Mouse (Mus musculus): ENCODE measurements at regions not wholly inside any gene's neighbourhood (a gene's known extent, or its start where the extent isn't known, plus 50 kb on each side); places are given as distances from the start of the nearest gene placed in this dataset.

DNA sequence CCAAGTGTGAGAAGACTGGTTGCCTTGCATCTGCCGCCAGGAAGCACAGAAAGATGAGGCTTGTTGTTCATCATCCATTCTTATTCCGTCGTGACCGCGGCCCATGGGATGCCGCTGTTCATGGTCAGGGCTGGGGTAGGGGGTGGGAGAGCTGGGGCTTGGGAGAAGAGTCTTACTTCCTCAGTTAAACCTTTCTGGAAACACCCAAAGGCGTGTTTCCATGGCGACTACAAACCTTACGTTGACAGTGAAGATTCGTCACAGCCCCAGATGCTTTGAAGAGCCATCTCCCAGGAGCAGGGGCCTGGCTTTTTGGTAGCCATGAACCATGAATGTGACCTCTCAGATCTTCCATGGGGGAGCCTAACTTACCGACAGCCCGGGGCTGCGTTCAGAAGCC, 114.6 kb upstream of the Lrfn2 start:
- Histone ChIP-seq H3K9me3 (ENCODE audit: low read length) (no peaks in the 10 kb centered on the region), H3K4me3 (ENCODE audit: low read length) (no peak overlapping the region), H3K4me1 (ENCODE audit: insufficient read depth, low read length) (no peaks in the 10 kb centered on the region), H3K9ac (replicated peaks; ENCODE audit: low read length) (no peak overlapping the region), H3K27me3 (ENCODE audit: insufficient read depth, low read length) (no peaks in the 10 kb centered on the region), H3K4me2 (ENCODE audit: low read depth, low read length) (no peak overlapping the region), H3K36me3 (ENCODE audit: insufficient read depth, low read length) (no peaks in the 10 kb centered on the region), H3K27ac (no peak overlapping the region)
- 65% methylated on average over 13 of the region's 13 CpGs for whole genome bisulfite sequencing
- TF ChIP-seq CTCF (IDR thresholded peaks at IDR 0.05; ENCODE audit: low read depth) = no peak
- no peak for ATAC-seq
- no peak for DNase-seq (ENCODE audit: low spot score)

DNA sequence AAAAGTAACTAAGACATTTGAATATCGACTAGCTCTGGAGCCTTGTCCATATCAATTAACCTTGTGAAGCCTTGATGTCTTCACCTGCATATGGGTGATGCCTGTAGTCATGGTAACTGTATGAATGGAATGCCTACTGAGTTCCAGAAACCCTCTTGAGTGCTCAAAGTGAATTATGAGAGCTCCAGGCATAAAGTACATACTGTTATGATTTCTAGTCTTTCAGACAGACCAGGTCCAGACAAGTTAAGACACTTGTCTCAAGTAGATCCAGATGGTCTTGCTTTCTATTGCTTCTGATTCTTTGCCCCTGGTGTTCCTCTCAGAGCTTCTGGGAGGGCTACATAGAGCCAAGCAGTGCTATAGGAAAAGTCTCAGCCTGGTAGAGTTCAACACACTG, 112.5 kb upstream of the Lrfn2 start:
- Histone ChIP-seq H3K27ac (no peak overlapping the region), H3K4me1 (ENCODE audit: insufficient read depth, low read length) (no peaks in the 10 kb centered on the region; the same call in 1 of the 2 replicates), H3K4me3 (ENCODE audit: low read length) (no peak overlapping the region), H3K4me2 (ENCODE audit: low read depth, low read length) (no peak overlapping the region), H3K9ac (replicated peaks; ENCODE audit: low read length) (no peak overlapping the region), H3K9me3 (ENCODE audit: low read length) (no peaks in the 10 kb centered on the region), H3K36me3 (ENCODE audit: insufficient read depth, low read length) (no peaks in the 10 kb centered on the region), H3K27me3 (ENCODE audit: insufficient read depth, low read length) (no peaks in the 10 kb centered on the region)
- TF ChIP-seq CTCF (IDR thresholded peaks at IDR 0.05; ENCODE audit: low read depth) = no peak
- no peak for ATAC-seq
- no peak for DNase-seq (ENCODE audit: low spot score)
- WGBS = 62% methylated on average over 1 of the region's 1 CpGs

DNA sequence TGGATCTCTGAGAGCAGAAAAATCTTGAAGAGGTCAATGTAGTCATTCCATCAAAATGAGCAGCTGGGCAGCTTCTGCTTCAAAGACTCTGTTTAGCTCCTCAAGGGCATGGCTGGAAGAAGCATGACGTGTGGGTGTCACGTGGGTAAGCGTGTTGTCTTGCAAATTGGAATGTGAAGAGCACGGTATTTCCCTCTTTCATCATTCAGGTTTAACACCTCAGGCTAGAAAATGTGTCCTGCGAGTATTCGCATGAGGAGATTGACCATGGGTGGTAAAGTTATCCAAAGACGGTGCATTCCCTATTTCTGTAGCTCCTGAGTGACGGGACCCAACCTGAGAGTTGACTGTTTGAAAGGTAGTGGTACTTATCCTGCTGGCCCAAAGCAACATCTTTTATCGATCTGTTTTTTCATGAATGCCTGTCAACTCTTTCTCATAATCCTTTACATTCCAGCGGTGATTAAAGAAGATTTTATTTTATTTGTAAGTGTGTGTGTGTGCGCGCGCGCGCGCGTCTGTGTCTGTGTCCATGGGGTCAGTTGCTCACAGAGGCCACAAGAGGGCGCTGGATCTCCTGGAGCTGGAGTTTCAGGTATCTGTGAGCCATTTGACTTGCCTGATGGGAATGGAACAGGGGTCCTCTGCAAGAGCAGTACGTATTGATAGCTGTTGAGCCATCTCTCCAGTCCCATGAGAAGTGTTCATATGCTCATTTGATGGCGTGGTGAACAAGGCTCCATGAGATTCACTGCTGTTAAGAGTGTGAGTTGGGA, 109.9 kb upstream of the Lrfn2 start:
- H3K27me3 ChIP-seq (ENCODE audit: insufficient read depth, low read length) = no peaks in the 10 kb centered on the region
- TF ChIP-seq CTCF (IDR thresholded peaks at IDR 0.05; ENCODE audit: low read depth) = peak; percentile 38; the same call in 1 of the 2 replicates
- no peak overlapping the region for H3K27ac ChIP-seq
- ATAC-seq = no peak
- H3K4me2 ChIP-seq (ENCODE audit: low read depth, low read length) = no peak overlapping the region
- no peaks in the 10 kb centered on the region for H3K36me3 ChIP-seq (ENCODE audit: insufficient read depth, low read length)
- H3K9me3 ChIP-seq (ENCODE audit: low read length) = no peaks in the 10 kb centered on the region
- no peaks in the 10 kb centered on the region; the same call in 1 of the 2 replicates for H3K4me1 ChIP-seq (ENCODE audit: insufficient read depth, low read length)
- DNase-seq (ENCODE audit: low spot score) = no peak
- WGBS = 88% methylated on average over 20 of the region's 20 CpGs
- H3K4me3 ChIP-seq (ENCODE audit: low read length) = no peak overlapping the region
- H3K9ac ChIP-seq (replicated peaks; ENCODE audit: low read length) = no peak overlapping the region

DNA sequence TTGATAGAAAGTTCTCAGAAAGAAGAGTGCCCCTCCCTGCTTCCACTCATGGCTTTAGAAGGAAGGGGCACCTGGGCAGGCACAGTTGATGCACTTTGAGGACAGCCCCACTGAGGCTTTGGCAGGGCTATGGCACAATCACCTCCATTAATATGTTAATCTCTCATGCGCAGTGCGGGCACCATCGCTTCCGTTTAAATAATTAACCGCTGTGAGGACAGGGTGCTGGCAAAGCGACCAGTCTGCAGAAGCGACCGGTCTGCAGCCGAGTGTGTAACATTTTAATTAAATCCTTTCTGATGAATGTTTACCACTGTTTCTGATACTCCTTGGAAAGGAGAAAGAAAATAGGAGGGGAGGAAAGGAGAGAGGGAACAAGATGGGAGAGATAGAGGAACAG, 108.3 kb upstream of the Lrfn2 start:
- Histone ChIP-seq H3K4me1 (ENCODE audit: insufficient read depth, low read length) (no peaks in the 10 kb centered on the region; the same call in 1 of the 2 replicates), H3K4me2 (ENCODE audit: low read depth, low read length) (no peak overlapping the region), H3K27me3 (ENCODE audit: insufficient read depth, low read length) (no peaks in the 10 kb centered on the region), H3K9ac (replicated peaks; ENCODE audit: low read length) (no peak overlapping the region), H3K4me3 (ENCODE audit: low read length) (no peak overlapping the region), H3K9me3 (ENCODE audit: low read length) (no peaks in the 10 kb centered on the region), H3K27ac (no peak overlapping the region), H3K36me3 (ENCODE audit: insufficient read depth, low read length) (no peaks in the 10 kb centered on the region)
- no peak for ATAC-seq
- DNase-seq (ENCODE audit: low spot score) = no peak
- 42% methylated on average over 9 of the region's 9 CpGs for WGBS
- TF ChIP-seq CTCF (IDR thresholded peaks at IDR 0.05; ENCODE audit: low read depth) = no peak

DNA sequence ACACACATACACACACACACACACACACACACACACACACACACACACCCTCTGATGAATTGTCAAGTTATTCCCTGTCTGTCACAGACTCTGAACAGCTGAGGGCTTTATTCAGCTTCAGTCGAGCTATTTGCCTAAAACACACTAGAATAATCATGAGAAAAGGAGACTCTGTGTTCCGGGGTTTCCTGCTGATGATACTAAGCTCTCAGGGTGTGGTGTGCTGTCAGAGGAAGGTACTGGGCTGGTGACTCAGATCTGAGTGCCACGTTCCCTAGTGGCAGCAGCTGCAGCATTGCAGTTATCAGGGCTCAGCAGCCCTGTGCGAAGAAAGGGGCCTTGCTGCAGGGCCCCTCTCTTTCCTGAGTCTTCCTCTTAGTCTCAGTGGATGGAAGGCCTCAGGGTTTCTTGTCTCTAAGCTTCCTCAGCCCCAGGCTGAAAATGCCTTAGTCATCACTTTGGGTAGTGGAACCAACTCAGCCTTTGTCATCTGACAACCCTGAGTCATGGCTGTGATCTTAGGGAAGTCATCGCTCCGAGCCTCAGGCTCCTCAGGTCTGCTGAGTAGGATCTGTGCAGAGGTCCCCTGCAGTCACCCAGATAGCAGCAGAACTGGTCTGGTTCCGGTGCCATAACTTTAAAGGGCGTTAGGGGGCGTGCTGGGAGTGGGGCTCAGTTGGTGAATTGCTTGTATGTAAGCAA, 106.8 kb upstream of the Lrfn2 start:
- DNase-seq (ENCODE audit: low spot score) (no peak), ATAC-seq (peak; percentile 58; the same call in 1 of the 2 replicates)
- no peak for TF ChIP-seq CTCF (IDR thresholded peaks at IDR 0.05; ENCODE audit: low read depth)
- no peak overlapping the region for H3K4me2 ChIP-seq (ENCODE audit: low read depth, low read length)
- H3K4me3 ChIP-seq (ENCODE audit: low read length) = no peak overlapping the region
- 56% methylated on average over 9 of the region's 9 CpGs for WGBS
- no peaks in the 10 kb centered on the region for H3K36me3 ChIP-seq (ENCODE audit: insufficient read depth, low read length)
- no peak overlapping the region for H3K9ac ChIP-seq (replicated peaks; ENCODE audit: low read length)
- H3K27ac ChIP-seq = no peak overlapping the region
- no peaks in the 10 kb centered on the region for H3K27me3 ChIP-seq (ENCODE audit: insufficient read depth, low read length)
- no peaks in the 10 kb centered on the region; the same call in 1 of the 2 replicates for H3K4me1 ChIP-seq (ENCODE audit: insufficient read depth, low read length)
- no peaks in the 10 kb centered on the region for H3K9me3 ChIP-seq (ENCODE audit: low read length)

DNA sequence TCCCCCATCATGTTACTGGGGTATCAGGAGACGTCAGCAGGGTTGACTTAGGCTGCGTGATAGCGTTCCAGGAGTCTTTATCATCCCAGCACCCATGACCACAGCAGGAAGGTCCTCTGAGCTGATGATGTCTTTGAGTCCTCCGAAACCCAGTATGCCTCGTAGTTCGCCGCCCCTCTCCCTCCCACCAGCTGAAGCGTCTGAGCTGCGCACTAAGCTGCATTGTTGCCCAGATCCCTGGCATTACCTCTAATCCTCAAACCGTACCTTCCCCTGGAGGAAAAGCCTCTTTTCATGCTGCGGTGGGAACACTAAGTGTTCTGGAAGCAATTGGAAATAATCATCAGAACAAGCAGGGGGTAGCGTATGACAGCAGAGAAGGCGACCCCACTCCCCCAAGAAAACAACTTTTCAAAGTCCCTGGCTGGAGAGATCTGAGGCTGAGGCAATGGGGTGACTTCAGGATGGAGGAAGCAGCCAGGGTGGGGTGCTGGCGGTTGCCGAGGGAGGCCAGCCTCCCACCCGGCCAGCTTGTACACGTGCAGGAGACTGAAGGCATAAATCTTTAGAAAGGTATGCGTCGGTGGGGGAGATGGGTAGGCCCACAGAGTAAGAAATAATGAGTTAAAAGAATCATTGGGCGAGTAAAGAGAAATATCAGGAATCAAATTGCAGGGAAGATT, 93.7 kb upstream of the Lrfn2 start:
- 70% methylated on average over 20 of the region's 20 CpGs for WGBS
- H3K9ac ChIP-seq (replicated peaks; ENCODE audit: low read length) = no peak overlapping the region
- ATAC-seq = no peak
- no peak overlapping the region for H3K4me2 ChIP-seq (ENCODE audit: low read depth, low read length)
- H3K9me3 ChIP-seq (ENCODE audit: low read length) = no peaks in the 10 kb centered on the region
- no peaks in the 10 kb centered on the region for H3K27me3 ChIP-seq (ENCODE audit: insufficient read depth, low read length)
- DNase-seq (ENCODE audit: low spot score) = no peak
- no peak overlapping the region for H3K27ac ChIP-seq
- no peaks in the 10 kb centered on the region for H3K4me1 ChIP-seq (ENCODE audit: insufficient read depth, low read length)
- no peaks in the 10 kb centered on the region for H3K36me3 ChIP-seq (ENCODE audit: insufficient read depth, low read length)
- H3K4me3 ChIP-seq (ENCODE audit: low read length) = no peak overlapping the region
- no peak for TF ChIP-seq CTCF (IDR thresholded peaks at IDR 0.05; ENCODE audit: low read depth)
